Mouse (Mus musculus) T-helper 17 cell (primary cell): ENCODE data around the gene Gm13285.
"Not testable (repeated sequence)": the region's sequence is repeated elsewhere in the genome, so short reads cannot be mapped to it uniquely, and the experiment has no call there.

Experiments
- in situ Hi-C, 2 experiments: fragments of 300-600 bp; cut with MboI, MseI; formaldehyde crosslinking; loops; 1 replicate in 1 of 2; 2 replicates in 1 of 2; pipeline ENCODE4 v1.15.1; 2025; ENCODE audit warnings: high pct_unique_total_duplicates in 2 of 2

Gene Gm13285

GRCm38 (mm10) chr4:88799365-88799764 is at the start of gene Gm13285:
Gene Gm13285 (plus strand): TSS chr4:88799665.
- in situ Hi-C loops: not testable (repeated sequence)

- in situ Hi-C loops: loop anchor here (5.0 kb wide), 1 partner anchor 37 kb away; the partner anchor contains the start of genes Gm13276 (in 2 of the 2) and Gm13277 (in 2 of the 2)
These were observed 49.5 kb upstream of the Gm13285 start for GRCm38 (mm10) chr4:88749926-88750325.

GRCm38 (mm10) chr4:88754818-88755340 is 44.6 kb upstream of the Gm13285 start, which contains the start of gene Gm13271:
Gene Gm13271 (plus strand): TSS chr4:88754868.
- in situ Hi-C loops: loop anchor here (5.0 kb wide), 1 partner anchor 32 kb away; the partner anchor contains the start of genes Gm13276 (in 2 of the 2) and Gm13277 (in 2 of the 2)

GRCm38 (mm10) chr4:88756581-88757513 is 42.6 kb upstream of the Gm13285 start:
- in situ Hi-C loops: not testable (repeated sequence)

GRCm38 (mm10) chr4:88757628-88758031 is 41.8 kb upstream of the Gm13285 start:
- in situ Hi-C loops: not testable (repeated sequence)

- in situ Hi-C loops: not testable (repeated sequence)
These were observed 40.7 kb upstream of the Gm13285 start for GRCm38 (mm10) chr4:88758751-88759150.

- in situ Hi-C loops: not testable (repeated sequence)
These were observed 39.7 kb upstream of the Gm13285 start, which contains the start of gene Gm13283 for GRCm38 (mm10) chr4:88759610-88760268. Gene Gm13283 (plus strand): TSS chr4:88760119.

- in situ Hi-C loops: not testable (repeated sequence)
These were observed 39.0 kb upstream of the Gm13285 start for GRCm38 (mm10) chr4:88760431-88760830.

- in situ Hi-C loops: not testable (repeated sequence)
These were observed 37.7 kb upstream of the Gm13285 start for GRCm38 (mm10) chr4:88761776-88762175.

- in situ Hi-C loops: not testable (repeated sequence)
These were observed 37.1 kb upstream of the Gm13285 start for GRCm38 (mm10) chr4:88762341-88762740.

GRCm38 (mm10) chr4:88763384-88764018 is 36.0 kb upstream of the Gm13285 start:
- in situ Hi-C loops: not testable (repeated sequence)

- in situ Hi-C loops: loop anchor here in 1 of 2 experiments (5.0 kb wide), 1 partner anchor 34 kb away; the partner anchor contains the start of gene Gm13288
These were observed 25.9 kb upstream of the Gm13285 start, which contains the start of gene Gm13290 for GRCm38 (mm10) chr4:88773534-88773933. Gene Gm13290 (plus strand): TSS chr4:88773834.

- in situ Hi-C loops: not testable (repeated sequence)
These were observed 22.8 kb upstream of the Gm13285 start, which contains the start of gene Gm13289 for GRCm38 (mm10) chr4:88776622-88777021. Gene Gm13289 (plus strand): TSS chr4:88776922.

- in situ Hi-C loops: not testable (repeated sequence)
These were observed 19.9 kb upstream of the Gm13285 start, which contains the start of gene Gm13272 for GRCm38 (mm10) chr4:88779550-88779949. Gene Gm13272 (plus strand): TSS chr4:88779850.

GRCm38 (mm10) chr4:88780320-88780719 is 19.1 kb upstream of the Gm13285 start:
- in situ Hi-C loops: loop anchor here (10.0 kb wide), 2 partner anchors 84 to 744 kb away; no protein-coding TSS in a partner anchor

- in situ Hi-C loops: loop anchor here (10.0 kb wide), 2 partner anchors 83 to 743 kb away; no protein-coding TSS in a partner anchor
These were observed 17.6 kb upstream of the Gm13285 start, which contains the start of gene Ifnz for GRCm38 (mm10) chr4:88781831-88782230. Gene Ifnz (plus strand): TSS chr4:88782131.

GRCm38 (mm10) chr4:88782335-88782734 is 17.1 kb upstream of the Gm13285 start:
- in situ Hi-C loops: loop anchor here (10.0 kb wide), 2 partner anchors 82 to 742 kb away; no protein-coding TSS in a partner anchor

- in situ Hi-C loops: loop anchor here (5.0 to 10.0 kb wide), 3 partner anchors 33 to 739 kb away; partner anchors contain the start of gene Gm13271 (in 2 of the 2)
These were observed 14.1 kb upstream of the Gm13285 start, which contains the start of gene Gm13276 for GRCm38 (mm10) chr4:88785409-88785808. Gene Gm13276 (plus strand): TSS chr4:88785709.

GRCm38 (mm10) chr4:88788402-88788801 is 11.1 kb upstream of the Gm13285 start, which contains the start of gene Gm13277:
Gene Gm13277 (plus strand): TSS chr4:88788632.
- in situ Hi-C loops: loop anchor here (5.0 to 10.0 kb wide), 3 partner anchors 36 to 736 kb away; partner anchors contain the start of gene Gm13271 (in 2 of the 2)

- in situ Hi-C loops: not testable (repeated sequence)
These were observed 8.2 kb upstream of the Gm13285 start, which contains the start of gene Gm13278 for GRCm38 (mm10) chr4:88791250-88791649. Gene Gm13278 (plus strand): TSS chr4:88791550.
